Mouse (Mus musculus): ENCODE measurements around the gene Dnajc5g.

Gene Dnajc5g

DNA sequence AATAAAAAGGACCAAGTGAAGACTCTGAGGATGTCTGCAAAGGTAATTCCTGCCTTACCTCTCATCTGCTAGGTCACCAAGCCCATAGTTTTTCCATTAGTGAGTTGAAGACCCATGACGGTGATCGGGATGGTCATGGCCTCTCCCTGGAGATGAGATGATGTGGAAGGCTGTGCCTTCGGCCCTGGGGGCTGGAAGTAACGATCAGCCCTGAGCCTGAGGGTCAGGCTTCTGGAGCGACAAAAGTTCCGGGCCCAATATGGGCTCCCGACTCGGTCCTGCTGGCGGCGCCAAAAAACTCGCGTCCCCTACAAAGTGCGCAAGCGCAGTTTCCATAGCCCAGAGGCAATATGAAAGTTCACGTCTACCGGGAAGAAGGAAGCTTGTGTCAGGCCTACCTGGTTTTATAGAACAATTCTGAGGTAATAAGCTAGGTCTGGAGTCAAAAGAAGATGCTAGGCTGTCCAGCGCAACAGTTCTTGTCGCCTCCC lies 2.0 kb downstream of the Dnajc5g start, which contains the start of gene Slc30a3:
Gene Slc30a3, minus strand, starts transcription at position 238 of the 491 bp plus-strand sequence.
- DNase-seq (ENCODE audit: low spot score), result no peak

GRCm38 (mm10) chr5:31110781-31111180 lies 4.7 kb downstream of the Dnajc5g start:
- no peak for DNase-seq (ENCODE audit: low spot score)

GRCm38 (mm10) chr5:31116354-31116753 lies 10.3 kb downstream of the Dnajc5g start, which contains the start of gene Trim54:
Gene Trim54, plus strand, starts transcription at chr5:31116712.
- DNase-seq (ENCODE audit: low spot score), result no peak

- no peak for DNase-seq (ENCODE audit: low spot score)
Measured at GRCm38 (mm10) chr5:31116912-31117311, 10.8 kb downstream of the Dnajc5g start.

GRCm38 (mm10) chr5:31121111-31121510 lies 15.0 kb downstream of the Dnajc5g start:
- no peak for DNase-seq (ENCODE audit: low spot score)

DNA sequence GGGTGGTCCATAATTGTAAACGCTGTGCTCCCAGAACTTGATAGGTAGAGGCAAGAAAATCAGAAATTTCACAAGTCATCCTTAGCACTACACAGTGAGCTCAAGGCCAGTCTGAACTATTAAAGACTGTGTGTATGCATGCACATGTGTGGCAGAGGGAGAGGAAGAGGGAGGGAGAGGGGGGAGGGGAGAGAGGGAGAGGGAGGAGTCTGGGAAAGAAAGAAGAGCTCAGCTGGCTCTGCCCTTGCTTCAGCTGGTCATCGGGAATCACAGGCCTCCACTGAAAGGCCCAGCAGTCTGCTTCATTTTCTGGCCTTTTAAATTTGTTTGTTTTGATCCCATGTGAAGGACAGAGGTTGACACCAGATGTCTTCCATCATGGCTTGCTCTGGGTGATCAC lies 17.4 kb downstream of the Dnajc5g start:
- DNase-seq (ENCODE audit: low spot score), result no peak

DNA sequence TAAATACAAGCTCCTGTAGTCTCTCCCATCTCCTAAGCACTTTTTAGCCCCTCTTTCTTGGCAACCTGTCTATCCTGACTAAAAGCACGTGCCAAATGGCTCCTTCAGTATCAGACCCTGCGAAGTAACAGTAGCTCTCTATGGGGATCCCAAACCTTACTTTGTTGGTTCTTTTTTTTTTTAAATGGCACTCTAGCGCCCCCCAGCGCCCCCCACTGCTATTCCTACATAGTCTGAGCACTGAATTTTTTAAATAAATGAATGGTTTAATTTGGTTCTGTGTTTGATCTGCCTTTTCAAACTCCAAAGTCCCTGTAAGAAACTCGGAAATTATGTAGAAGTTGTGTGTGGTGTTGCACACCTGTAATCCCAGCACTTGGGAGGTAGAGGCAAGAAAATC lies 20.0 kb downstream of the Dnajc5g start:
- no peak for DNase-seq (ENCODE audit: low spot score)

DNA sequence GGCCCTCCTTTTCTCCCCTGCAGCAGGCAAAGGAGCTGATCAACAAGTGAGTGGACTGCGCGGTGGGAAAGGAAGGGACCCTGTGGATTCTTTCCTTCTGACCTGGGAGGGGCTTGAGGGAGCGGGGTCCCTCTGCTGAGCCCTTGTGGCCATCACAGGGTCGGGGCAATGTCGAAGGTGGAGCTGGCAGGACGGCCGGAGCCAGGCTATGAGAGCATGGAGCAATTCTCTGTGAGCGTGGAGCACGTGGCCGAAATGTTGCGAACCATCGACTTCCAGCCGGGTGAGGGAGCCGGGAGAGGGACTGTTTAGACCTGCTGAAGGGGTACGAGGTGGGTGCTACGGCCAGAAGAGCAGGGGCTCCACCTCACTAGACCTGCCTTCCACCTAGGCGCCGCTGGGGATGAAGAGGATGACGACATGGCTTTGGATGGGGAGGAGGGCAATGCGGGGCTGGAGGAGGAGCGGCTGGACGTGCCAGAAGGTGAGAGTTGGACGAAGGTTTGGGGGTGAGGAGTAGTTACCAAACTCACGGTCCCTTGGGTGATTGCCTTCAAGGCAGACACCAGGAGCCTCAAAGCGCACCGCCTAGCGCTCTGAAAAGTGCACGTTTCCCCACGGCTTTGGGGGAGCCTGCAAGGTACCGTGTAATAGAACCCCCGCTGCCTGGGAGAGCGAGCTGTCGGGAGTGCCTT lies 30.8 kb downstream of the Dnajc5g start:
- no peak for DNase-seq (ENCODE audit: low spot score)

- no peak for DNase-seq (ENCODE audit: low spot score)
Measured at GRCm38 (mm10) chr5:31137658-31138057, 31.6 kb downstream of the Dnajc5g start.

GRCm38 (mm10) chr5:31138241-31138967 lies 32.3 kb downstream of the Dnajc5g start, which contains the start of gene Ucn:
Gene Ucn, minus strand, starts transcription at chr5:31138829.
- DNase-seq (ENCODE audit: low spot score), result no peak

- no peak for DNase-seq (ENCODE audit: low spot score)
Measured at GRCm38 (mm10) chr5:31138968-31139425, 32.9 kb downstream of the Dnajc5g start.

GRCm38 (mm10) chr5:31149781-31150180 lies 43.7 kb downstream of the Dnajc5g start:
- DNase-seq (ENCODE audit: low spot score), result no peak

- no peak for DNase-seq (ENCODE audit: low spot score)
Measured at GRCm38 (mm10) chr5:31151746-31152145, 45.7 kb downstream of the Dnajc5g start.

DNA sequence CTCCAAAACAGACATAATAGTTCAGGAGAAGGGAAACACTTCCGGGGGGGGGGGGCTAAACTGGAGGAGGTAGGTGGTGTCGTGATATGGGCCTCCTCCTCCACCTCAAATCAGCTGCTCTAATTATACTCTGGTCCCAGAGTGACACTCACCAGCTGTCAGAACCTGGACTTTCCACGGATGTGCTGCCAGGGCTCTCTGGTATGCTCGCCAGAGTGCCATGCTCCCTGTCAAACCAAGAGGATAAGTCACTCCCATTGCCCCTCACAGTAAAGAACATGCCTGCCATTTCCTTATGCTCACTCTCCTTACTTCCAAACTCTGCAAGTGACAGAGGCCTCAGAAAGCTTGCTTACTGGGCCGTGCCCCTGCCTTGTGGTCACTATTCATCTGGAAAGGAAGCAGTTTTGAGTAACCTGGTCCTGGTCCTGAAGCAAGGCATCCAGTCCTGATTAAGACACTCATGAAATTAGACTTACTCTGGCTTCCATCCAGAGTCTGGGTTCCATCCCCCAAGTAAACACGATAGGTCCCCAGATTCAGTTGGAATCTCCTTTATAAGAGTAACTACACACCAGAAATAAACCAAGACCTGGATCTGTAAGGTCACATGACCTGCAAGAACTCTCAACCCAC lies 47.5 kb downstream of the Dnajc5g start:
- DNase-seq (ENCODE audit: low spot score), result no peak

- DNase-seq (ENCODE audit: low spot score), result peak; percentile 84
Measured at GRCm38 (mm10) chr5:31154152-31154553, 48.1 kb downstream of the Dnajc5g start, which contains the start of gene Mpv17. Gene Mpv17, minus strand, starts transcription at chr5:31154251.

Data from layer of hippocampus, adult 11-12 months (tissue).